Mouse (Mus musculus) kidney, postnatal 10 days (tissue): ENCODE measurements around the gene Olfr1255.

Experiments used
- DNase-seq: peaks from one replicate; pipeline ENCODE4 v3.0.0; 2021; ENCODE audit warnings: mixed read lengths

The Olfr1255 gene

DNA sequence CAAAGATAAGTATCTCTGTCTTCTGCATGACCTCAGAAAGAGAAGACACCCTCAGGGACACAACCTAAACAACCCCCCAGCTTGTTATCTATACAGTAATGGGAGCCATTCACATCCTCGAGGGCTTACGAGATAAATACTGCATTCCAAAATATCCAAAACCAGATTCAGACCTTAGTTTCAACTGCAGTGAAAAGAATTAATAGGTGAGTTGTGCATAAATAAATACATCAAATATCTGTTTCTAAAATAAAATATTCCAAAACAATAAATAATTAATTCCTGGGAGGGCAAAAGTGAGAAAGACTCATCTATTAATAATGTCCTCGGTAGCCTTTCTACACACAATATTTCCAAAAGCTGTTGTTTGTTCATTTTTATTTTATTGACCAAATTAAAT is at the start of gene Olfr1255:
Gene Olfr1255 (plus strand): TSS at position 301 of the 400 bp plus-strand sequence.
- no peak for DNase-seq

DNA sequence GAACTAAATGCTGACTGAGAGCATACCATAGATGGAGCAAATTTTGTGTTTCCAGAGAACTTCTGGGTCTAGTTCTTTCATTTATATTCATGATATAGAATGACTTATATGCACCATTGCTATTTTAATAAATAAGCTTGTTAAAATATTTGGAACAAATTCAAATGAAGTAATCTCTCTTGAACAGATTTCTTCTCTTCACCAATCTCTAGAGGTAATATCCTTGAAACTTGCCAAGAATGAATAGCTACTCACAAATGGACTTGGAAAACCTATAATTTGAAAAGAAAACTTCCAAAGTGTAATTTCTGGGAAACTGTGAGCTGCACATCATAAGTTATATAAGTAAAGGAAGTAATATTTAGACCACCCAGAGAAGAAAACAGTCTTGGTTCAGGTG is 18.3 kb upstream of the Olfr1255 start, which contains the start of gene Olfr1254:
Gene Olfr1254 (minus strand): TSS at position 101 of the 400 bp plus-strand sequence.
- no peak for DNase-seq

DNA sequence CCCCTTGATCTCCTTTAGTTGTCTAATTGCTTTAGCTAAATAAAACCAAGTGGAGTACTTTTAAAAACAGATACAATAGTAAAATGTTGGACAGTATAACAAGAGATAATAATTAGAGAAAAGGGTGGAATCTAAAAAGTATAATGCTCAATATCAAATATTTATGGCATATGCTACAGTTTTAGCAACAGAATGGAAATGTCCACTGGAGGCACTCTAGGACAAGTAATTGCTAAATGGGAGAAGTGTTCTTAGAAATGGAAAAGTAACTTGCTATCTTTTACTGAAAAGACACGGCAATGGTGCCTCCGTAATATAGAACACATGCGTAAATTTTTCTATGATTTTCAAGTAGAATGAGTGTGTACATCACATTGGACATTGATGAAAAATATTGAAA is 12.3 kb upstream of the Olfr1255 start:
- DNase-seq = no peak

DNA sequence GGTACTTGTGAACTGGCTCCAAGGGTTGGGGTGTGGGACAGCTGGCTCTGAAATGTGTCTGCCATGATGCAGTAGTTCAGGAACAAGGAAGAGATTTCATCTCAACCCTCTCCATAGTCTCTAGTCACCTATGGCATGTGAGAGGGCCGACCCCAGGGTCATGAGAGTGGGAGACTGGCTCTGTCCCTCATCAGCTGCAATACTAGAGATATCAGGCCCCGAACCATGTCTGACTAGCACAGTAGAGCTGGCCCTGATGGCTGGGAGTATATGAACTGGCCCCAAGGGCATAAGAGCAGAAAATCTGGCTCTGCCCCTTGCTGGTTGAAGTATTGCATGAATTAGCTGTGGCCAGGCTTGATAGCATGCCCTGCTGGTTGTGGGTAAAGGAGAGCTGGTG is 1.1 kb upstream of the Olfr1255 start:
- no peak for DNase-seq

DNA sequence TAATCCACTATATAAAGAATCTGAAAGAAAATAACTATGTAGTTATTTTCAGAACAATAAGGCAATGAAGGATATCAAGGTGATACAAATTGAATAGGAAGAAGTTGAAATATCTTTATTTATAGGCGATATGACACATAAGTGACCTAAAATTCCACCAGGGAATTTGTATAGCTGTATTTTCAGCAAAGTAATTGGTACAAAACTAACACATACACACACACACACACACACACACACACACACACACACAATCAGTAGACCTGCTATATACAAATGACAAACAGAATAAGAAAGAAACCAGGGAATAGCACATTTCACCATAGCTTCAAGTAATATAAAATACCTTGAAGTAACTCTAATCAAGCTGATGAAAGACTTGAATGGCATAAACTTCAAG is 8.4 kb downstream of the Olfr1255 start:
- peak; percentile 7 for DNase-seq

DNA sequence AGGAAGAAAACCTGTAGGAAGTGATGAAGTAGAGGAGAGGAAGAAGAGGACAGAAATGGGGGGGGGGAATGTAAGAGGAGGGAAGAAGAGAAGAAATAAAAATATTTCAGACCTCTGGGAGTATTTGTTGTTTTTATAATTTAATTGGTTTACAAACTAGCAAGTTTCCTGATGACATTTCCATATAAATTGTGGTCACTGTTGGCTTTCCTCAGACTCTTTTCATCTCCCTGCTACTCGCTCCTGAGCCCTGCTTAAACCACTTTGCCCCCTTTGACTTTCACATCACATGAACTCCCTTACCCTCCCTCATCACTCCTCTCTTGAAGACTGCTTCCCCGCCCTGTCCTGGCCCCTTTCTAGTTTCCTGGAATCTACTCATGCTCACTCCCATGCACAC is 29.6 kb downstream of the Olfr1255 start, which contains the start of gene Olfr1256:
Gene Olfr1256 (minus strand): TSS at position 101 of the 400 bp plus-strand sequence.
- no peak for DNase-seq

DNA sequence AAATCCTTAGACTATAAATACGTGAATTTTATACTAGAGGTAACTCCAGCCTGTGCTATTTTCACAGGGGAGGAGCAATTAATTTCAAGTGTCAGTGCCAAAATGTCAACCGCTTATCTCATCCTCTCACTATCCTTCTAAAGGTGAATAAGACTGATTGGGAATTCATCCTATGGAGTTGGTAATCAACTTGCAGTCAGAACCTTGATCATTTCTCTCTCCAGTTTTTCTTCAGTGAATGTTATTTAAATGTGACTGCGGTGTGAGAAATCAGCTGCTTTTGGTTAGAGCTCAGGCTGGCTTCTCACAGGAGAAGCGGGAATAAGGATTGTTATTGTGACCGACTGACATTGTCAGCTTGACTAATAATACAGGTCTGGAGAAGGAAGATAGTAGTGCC is 36.3 kb downstream of the Olfr1255 start, which contains the start of gene Olfr48:
Gene Olfr48 (minus strand): TSS at position 101 of the 400 bp plus-strand sequence.
- no peak for DNase-seq

DNA sequence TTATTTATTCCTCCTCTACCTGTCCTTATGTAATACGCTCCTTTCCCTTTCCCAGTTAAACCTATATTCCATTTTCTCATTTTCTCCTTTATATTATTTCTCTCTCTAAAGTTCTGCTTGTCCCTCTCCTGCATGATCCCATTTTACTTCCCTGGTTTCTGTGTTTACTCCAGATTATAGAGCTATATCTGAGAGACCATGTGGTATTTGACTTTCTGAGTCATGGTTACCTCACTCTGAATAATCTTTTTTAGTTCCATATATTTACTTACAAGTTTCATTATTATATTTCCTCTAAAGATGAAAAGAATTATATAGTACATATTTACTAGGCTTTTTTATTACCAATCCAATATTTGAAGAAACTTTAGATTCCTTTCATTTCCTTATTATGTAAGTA is 37.4 kb downstream of the Olfr1255 start:
- no peak for DNase-seq
